Mouse (Mus musculus) C2C12 (cell line): ENCODE measurements at regions not wholly inside any gene's neighbourhood (a gene's known extent, or its start where the extent isn't known, plus 50 kb on each side); places are given as distances from the start of the nearest gene placed in this dataset.

Experiments used
- CEBPB ChIP-seq: IDR thresholded peaks from one replicate; pipeline ENCODE4 v1.6.1; 2011; ENCODE audit warnings: low read depth, mild to moderate bottlenecking, control low read depth, moderate library complexity
- CTCF ChIP-seq: IDR thresholded peaks from one replicate; pipeline ENCODE4 v1.5.1; 2011; ENCODE audit not compliant: control insufficient read depth, insufficient read depth, insufficient read length
- MAX ChIP-seq: IDR thresholded peaks from one replicate; pipeline ENCODE4 v1.6.1; 2011; ENCODE audit warnings: mild to moderate bottlenecking, control low read depth

DNA sequence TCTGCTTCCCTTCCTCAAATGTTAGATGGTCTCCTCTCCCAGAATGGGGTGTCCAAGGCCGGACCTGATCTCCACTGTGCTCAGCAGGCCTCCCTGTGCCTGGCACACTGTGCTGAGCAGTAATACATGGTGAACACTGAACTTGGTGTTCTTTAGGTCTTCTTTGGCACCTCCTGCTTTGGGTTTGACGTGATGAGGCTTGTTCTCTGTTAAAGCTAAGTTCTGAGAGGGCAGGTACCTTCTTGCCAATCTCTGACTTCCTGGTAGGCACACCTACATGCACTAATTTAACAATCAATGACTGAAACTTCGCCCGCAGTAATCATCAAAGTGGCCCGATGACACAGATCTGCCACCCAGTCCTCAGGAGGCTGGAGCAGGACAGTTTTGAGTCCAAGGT is 238.5 kb downstream of the Sp3 start:
- TF ChIP-seq MAX (no peak), CTCF (no peak), CEBPB (no peak)
